Mouse (Mus musculus) liver, embryonic 13.5 days (tissue): ENCODE data around the gene Syt16. TPM values are rescaled to one million over a fixed set of nuclear protein-coding genes. Genes with fewer than 3 reads are reported as not detected.

Experiments
- ATAC-seq: fragments of 200-750 bp; cut with Nextera tagmentation; 2 replicates; pipeline ENCODE4 v1.8.0; 2017; ENCODE audit warnings: low read depth, mild to moderate bottlenecking, moderate number of reproducible peaks, moderate library complexity
- DNase-seq: peaks from one replicate; pipeline ENCODE4 v3.0.0; 2022
- H3K27ac ChIP-seq: fragments of 300-500 bp; sonication (generic); 2 replicates; pipeline ENCODE4 v1.5.1; 2015; ENCODE audit warnings: moderate library complexity, mild to moderate bottlenecking, inconsistent platforms
- H3K27me3 ChIP-seq: fragments of 300-500 bp; sonication (generic); 2 replicates; pipeline ENCODE4 v1.6.1; 2015; ENCODE audit warnings: mild to moderate bottlenecking, inconsistent platforms
- H3K36me3 ChIP-seq: fragments of 300-500 bp; sonication (generic); 2 replicates; pipeline ENCODE4 v1.6.1; 2015; ENCODE audit warnings: mild to moderate bottlenecking, inconsistent platforms
- H3K4me1 ChIP-seq: fragments of 300-500 bp; sonication (generic); replicated peaks from 2 replicates; pipeline ENCODE4 v1.6.1; 2015; ENCODE audit warnings: inconsistent platforms
- H3K4me2 ChIP-seq: fragments of 300-500 bp; sonication (generic); 2 replicates; pipeline ENCODE4 v1.6.1; 2015; ENCODE audit warnings: inconsistent platforms, mild to moderate bottlenecking, moderate library complexity
- H3K4me3 ChIP-seq: fragments of 300-500 bp; sonication (generic); replicated peaks from 2 replicates; pipeline ENCODE4 v1.5.1; 2015; ENCODE audit warnings: mild to moderate bottlenecking, inconsistent platforms
- H3K9ac ChIP-seq: fragments of 300-500 bp; sonication (generic); 2 replicates; pipeline ENCODE4 v1.6.1; 2015; ENCODE audit warnings: mild to moderate bottlenecking, inconsistent platforms
- H3K9me3 ChIP-seq: fragments of 300-500 bp; sonication (generic); replicated peaks from 2 replicates; pipeline ENCODE4 v1.6.1; 2016; ENCODE audit warnings: inconsistent platforms
- WGBS: fragments of 180-500 bp; shearing (Covaris S2); methylation state at CpG from one replicate; pipeline ENCODE4 v1.1.7; 2015; ENCODE audit not compliant: insufficient replicate concordance; 5-methylcytosine and 5-hydroxymethylcytosine counted together
- polyA plus RNA-seq: library from polyadenylated mRNA; unstranded; fragments of >200 nt; fragmentation: Nextera tagmentation; extraction: Ambion mirVana; gene quantifications from 2 replicates; pipeline ENCODE4 v1.2.1, GENCODE M21; 2015

Syt16 gene
- polyA plus RNA-seq, 1 experiment from 2014 or later: 0.09 TPM

DNA sequence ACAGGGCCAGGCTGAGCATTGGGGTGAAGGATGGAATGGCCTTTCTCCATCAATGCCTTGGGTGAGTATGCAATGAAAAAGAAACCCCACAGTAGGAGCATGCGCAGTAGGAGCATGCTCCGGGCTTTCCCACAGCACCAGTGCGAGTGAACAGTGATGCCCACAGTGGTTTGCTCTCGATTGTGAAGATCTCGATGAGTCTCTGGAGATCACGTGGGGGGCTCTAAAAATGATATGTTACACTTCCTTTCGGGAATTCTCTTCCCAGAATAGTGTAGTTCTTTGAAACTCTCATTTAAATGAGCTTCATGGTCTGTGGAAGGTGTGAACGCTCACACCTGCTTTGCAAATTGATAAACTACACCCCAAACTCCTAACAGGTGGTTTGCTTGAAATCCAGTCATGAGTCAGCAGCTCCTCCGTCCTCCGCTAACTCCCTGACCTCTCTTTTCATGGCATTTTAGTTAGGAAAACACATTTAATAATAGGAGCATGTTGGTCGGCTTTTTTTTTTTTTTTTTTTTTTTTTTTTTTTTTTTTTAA, 190.9 kb downstream of the Syt16 start:
- Histone ChIP-seq H3K9me3 (no peaks in the 10 kb centered on the region), H3K9ac (no peak overlapping the region), H3K27ac (no peak overlapping the region), H3K36me3 (no peaks in the 10 kb centered on the region), H3K4me1 (no peaks in the 10 kb centered on the region), H3K27me3 (no peaks in the 10 kb centered on the region), H3K4me3 (no peak overlapping the region), H3K4me2 (no peak overlapping the region)
- DNase-seq: no peak
- WGBS: 63% methylated on average over 11 of the region's 11 CpGs
- no peak for ATAC-seq

DNA sequence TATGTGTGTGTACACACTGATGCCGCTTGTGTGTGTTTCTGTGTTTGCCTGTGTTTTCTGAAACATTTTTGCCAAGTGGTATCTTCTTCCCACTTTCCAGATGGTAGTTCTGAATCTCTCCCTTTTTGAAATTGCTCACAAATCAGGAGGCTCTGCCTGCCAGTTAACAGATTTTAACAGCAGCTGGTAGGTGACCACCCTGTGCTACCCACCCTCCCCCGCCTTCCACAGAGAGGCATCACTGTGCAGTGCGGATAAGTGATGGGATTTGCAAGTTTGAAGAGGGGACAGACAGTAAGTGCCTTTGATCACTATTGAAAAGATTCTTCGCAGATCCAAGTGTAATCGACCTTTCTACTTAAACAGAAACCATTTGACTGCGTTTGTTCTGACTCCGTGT, 191.4 kb downstream of the Syt16 start:
- DNase-seq (no peak), ATAC-seq (no peak)
- no peak overlapping the region for H3K4me2 ChIP-seq
- 58% methylated on average over 7 of the region's 7 CpGs for WGBS
- H3K36me3 ChIP-seq: no peaks in the 10 kb centered on the region
- no peak overlapping the region for H3K27ac ChIP-seq
- no peaks in the 10 kb centered on the region for H3K4me1 ChIP-seq
- H3K9me3 ChIP-seq: no peaks in the 10 kb centered on the region
- no peak overlapping the region for H3K4me3 ChIP-seq
- H3K9ac ChIP-seq: no peak overlapping the region
- no peaks in the 10 kb centered on the region for H3K27me3 ChIP-seq

DNA sequence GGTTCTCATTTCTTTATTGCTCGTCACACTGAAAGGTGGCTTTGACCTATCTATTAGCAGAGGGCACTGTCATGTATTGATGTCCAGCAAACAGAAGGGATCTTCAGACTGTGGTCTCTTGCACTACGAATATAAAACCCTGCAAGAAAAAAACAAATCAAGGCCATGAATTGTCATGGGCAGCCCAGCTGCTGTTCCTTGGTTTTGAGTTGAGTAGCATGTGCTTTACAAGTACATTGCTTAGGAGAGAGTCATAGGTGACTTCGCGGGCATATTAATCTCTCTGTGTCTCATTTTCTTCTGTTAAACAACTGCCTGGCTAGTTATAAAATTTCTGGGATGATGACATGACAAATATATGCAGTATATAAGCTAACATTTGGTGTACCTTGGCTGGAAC, 192.4 kb downstream of the Syt16 start:
- no peaks in the 10 kb centered on the region for H3K36me3 ChIP-seq
- H3K9ac ChIP-seq: no peak overlapping the region
- ATAC-seq (no peak), DNase-seq (no peak)
- no peak overlapping the region for H3K4me2 ChIP-seq
- no peaks in the 10 kb centered on the region for H3K9me3 ChIP-seq
- no peak overlapping the region for H3K27ac ChIP-seq
- H3K4me1 ChIP-seq: no peaks in the 10 kb centered on the region
- 67% methylated on average over 4 of the region's 4 CpGs for WGBS
- H3K4me3 ChIP-seq: no peak overlapping the region
- H3K27me3 ChIP-seq: no peaks in the 10 kb centered on the region

DNA sequence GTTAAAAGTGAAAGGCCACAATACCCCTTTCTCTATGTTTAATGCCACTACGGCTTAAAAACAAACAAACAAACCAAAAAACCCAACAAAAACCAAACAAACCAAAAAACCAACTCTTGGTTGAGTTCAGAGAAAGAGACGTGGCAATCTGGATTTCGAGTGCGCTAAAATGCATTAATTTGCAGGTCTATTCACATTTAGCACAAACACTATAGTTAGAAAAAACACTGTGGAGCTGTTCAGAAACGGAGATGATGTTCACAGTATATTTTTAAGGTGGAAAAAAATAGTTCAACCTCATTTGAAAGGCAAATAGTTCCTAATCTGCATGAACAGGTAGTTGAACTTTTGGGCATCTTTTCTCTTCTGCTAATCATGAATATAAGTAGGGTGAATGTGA, 192.8 kb downstream of the Syt16 start:
- H3K27me3 ChIP-seq: no peaks in the 10 kb centered on the region
- H3K27ac ChIP-seq: no peak overlapping the region
- H3K4me1 ChIP-seq: no peaks in the 10 kb centered on the region
- H3K9ac ChIP-seq: no peak overlapping the region
- H3K4me3 ChIP-seq: no peak overlapping the region
- DNase-seq (no peak), ATAC-seq (no peak)
- no peaks in the 10 kb centered on the region for H3K9me3 ChIP-seq
- H3K4me2 ChIP-seq: no peak overlapping the region
- WGBS: 72% methylated on average over 5 of the region's 5 CpGs
- no peaks in the 10 kb centered on the region for H3K36me3 ChIP-seq

DNA sequence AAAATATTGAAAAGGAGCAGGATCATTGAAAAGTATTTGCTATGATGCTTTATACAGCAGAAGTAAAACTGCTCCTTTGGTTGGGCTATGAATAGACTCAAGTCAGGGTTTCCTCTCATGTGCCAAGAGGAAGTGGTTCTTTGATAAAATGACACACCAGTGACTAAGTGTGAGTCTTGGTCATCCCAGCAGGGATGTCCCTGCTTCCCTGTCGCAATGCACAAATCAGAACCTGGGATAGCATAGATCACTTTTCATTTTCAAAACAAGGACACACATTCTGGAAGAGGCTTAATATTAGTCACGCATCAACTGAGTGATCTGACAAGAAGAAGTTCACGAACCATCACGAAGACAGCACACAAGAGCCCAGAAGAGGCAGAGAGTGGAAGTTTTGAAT, 195.1 kb downstream of the Syt16 start:
- Histone ChIP-seq H3K9ac (no peak overlapping the region), H3K4me2 (no peak overlapping the region), H3K27ac (no peak overlapping the region), H3K27me3 (no peaks in the 10 kb centered on the region), H3K9me3 (no peaks in the 10 kb centered on the region), H3K36me3 (no peaks in the 10 kb centered on the region), H3K4me3 (no peak overlapping the region), H3K4me1 (no peaks in the 10 kb centered on the region)
- DNase-seq: no peak
- 51% methylated on average over 4 of the region's 4 CpGs for WGBS
- ATAC-seq: no peak

DNA sequence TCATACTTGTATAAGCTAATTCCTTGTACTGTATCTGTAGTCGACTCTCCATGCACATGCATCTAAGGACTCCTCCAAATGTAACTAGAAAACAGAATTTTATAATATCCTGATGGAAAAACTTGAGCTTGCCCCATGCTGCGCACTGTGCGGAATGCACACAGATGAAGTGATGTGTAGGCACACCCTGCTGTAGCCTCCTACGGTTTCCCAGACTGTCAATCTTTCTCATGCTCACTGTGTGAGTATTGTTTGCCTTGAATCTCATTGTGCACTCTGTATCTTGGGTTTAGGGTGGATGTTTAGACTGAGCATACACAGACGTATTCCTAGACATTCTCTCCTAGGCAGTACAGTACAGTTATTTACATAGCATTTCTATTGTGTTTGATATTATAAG, 203.9 kb downstream of the Syt16 start:
- Histone ChIP-seq H3K4me2 (no peak overlapping the region), H3K9me3 (no peaks in the 10 kb centered on the region), H3K36me3 (no peaks in the 10 kb centered on the region), H3K4me3 (no peak overlapping the region), H3K27me3 (no peaks in the 10 kb centered on the region), H3K27ac (no peak overlapping the region), H3K9ac (no peak overlapping the region), H3K4me1 (no peaks in the 10 kb centered on the region)
- WGBS: 72% methylated on average over 5 of the region's 5 CpGs
- DNase-seq (no peak), ATAC-seq (no peak)

DNA sequence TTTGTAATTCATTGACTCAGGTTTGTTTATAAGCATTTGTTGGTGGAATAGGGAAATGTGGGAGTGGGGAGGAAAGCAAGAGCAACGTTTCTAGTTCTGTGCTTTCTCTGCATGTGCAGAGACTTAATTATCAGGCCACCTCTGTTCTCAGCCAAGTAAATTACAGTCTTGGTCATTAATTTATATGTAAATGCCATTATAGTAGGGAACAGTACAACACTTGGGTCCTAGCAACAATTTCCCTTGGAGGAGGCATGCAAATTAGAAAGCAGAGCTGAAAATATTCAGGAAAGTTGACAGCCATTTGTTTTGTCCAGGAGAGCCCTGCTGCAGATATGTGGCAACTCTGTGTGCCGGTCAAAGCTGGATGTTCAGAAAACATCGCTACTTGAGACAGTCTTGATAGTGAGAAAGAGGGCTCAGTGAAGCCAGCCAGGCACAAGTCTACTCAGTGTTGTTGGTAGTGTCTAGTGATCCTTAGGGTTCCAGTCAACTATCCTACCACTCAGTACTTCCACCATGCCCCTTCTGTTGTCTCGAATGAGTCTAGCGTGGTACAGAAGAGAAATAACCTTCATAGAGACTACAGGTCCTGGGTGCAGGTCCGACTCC, 205.1 kb downstream of the Syt16 start:
- ATAC-seq (no peak), DNase-seq (no peak)
- no peaks in the 10 kb centered on the region for H3K36me3 ChIP-seq
- WGBS: 73% methylated on average over 6 of the region's 6 CpGs
- no peaks in the 10 kb centered on the region for H3K9me3 ChIP-seq
- H3K9ac ChIP-seq: no peak overlapping the region
- no peaks in the 10 kb centered on the region for H3K27me3 ChIP-seq
- no peak overlapping the region for H3K27ac ChIP-seq
- no peak overlapping the region for H3K4me3 ChIP-seq
- H3K4me1 ChIP-seq: no peaks in the 10 kb centered on the region
- H3K4me2 ChIP-seq: no peak overlapping the region

DNA sequence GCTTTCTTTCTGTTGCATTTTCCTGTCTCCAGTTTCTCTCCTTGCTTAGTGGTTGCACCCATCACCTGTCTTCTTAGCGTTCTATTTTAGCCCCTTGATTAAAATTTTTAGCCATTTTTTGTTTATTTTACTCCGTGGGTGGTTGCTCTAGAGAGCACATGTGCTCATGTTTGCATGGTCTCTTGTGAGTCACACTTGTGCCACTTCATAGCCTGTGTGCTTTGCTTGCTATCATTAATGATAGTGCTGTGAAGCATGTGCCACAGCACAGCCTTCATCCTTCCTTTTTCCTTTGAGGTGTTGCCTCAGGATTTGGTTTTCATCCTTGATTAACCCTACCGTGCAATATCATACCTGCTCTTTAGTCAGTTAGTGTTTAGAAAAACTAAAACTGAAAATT, 214.7 kb downstream of the Syt16 start:
- Histone ChIP-seq H3K4me2 (no peak overlapping the region), H3K9ac (no peak overlapping the region), H3K4me1 (no peaks in the 10 kb centered on the region), H3K27ac (no peak overlapping the region), H3K4me3 (no peak overlapping the region), H3K36me3 (no peaks in the 10 kb centered on the region), H3K9me3 (no peaks in the 10 kb centered on the region), H3K27me3 (no peaks in the 10 kb centered on the region)
- ATAC-seq (no peak), DNase-seq (no peak)
- WGBS: 58% methylated on average over 3 of the region's 3 CpGs

DNA sequence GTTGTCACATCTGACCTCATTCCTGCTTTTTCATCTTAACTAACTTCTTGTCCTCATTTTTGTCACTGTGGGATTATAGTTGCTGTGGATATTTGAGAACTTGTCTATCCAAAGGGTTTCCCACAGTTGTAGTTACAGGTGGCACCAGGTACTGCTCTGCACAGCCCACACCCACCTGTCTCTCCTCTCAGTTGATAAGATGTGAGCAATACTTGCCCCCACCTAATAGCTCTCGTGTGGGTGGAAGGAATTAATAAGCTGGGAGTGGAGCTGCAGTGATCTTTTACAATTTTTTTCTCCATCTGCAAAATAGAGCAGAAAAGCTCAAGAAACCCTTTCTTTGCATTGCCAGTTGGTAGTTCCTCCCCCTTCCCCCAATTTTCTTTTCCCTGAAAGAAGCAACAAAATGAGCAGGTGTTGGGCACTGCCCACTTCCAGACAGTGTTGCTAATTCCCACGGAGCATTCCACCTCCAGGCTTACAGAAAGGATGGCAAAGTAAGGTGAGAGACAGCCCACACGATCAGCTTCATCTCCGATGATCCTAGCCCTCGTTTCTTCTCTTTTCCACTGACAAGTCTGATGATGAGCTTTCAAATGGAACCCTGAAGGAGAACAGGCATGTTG, 218.8 kb downstream of the Syt16 start:
- WGBS: 53% methylated on average over 5 of the region's 5 CpGs
- H3K4me2 ChIP-seq: no peak overlapping the region
- no peak overlapping the region for H3K9ac ChIP-seq
- no peaks in the 10 kb centered on the region for H3K9me3 ChIP-seq
- H3K27ac ChIP-seq: no peak overlapping the region
- DNase-seq (no peak), ATAC-seq (no peak)
- H3K4me3 ChIP-seq: no peak overlapping the region
- no peaks in the 10 kb centered on the region for H3K4me1 ChIP-seq
- H3K27me3 ChIP-seq: no peaks in the 10 kb centered on the region
- no peaks in the 10 kb centered on the region for H3K36me3 ChIP-seq

DNA sequence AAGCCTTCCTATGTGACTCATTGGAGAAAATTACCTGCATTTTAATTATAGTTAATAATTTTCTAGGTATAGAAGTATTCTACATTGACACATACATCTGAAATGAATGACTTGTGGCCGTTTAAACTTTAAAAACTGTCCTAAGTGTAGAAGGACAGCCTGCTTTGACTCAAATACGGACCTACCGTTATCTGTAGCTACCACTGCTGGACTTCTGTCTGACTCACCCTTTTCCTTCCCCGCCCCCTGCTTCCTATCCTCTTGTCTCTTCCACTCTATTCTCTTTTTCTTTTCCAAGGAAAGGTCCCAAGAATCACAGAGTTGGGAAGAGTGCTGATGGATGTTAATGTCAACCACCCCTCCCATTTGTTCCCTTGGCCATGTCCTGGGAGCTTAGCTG, 222.4 kb downstream of the Syt16 start:
- no peak for ATAC-seq
- no peak overlapping the region for H3K27ac ChIP-seq
- no peaks in the 10 kb centered on the region for H3K36me3 ChIP-seq
- no peaks in the 10 kb centered on the region for H3K9me3 ChIP-seq
- 38% methylated on average over 4 of the region's 4 CpGs for WGBS
- H3K4me2 ChIP-seq: no peak overlapping the region
- no peaks in the 10 kb centered on the region for H3K4me1 ChIP-seq
- no peaks in the 10 kb centered on the region for H3K27me3 ChIP-seq
- H3K9ac ChIP-seq: no peak overlapping the region
- no peak for DNase-seq
- no peak overlapping the region for H3K4me3 ChIP-seq

DNA sequence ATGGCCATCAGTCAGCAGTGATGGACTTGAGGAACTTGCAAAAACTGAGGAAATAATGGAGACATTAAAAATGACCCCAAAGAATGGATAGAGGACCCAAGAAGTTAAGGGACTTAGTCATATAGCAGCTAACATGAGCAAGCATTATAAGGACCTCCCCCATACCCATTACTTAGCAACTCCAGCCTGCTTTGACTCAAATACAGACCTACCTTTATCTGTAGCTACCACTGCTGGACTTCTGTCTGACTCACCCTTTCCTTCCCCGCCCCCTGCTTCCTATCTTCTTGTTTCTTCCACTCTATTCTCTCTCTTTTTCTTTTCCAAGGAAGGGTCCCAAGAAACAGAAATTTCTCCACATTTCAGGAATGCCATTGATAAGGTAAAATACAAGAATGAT, 223.2 kb downstream of the Syt16 start:
- Histone ChIP-seq H3K4me3 (no peak overlapping the region), H3K27me3 (no peaks in the 10 kb centered on the region), H3K9ac (no peak overlapping the region), H3K4me1 (no peaks in the 10 kb centered on the region), H3K27ac (no peak overlapping the region), H3K9me3 (no peaks in the 10 kb centered on the region), H3K36me3 (no peaks in the 10 kb centered on the region), H3K4me2 (no peak overlapping the region)
- 44% methylated on average over 1 of the region's 1 CpGs for WGBS
- ATAC-seq (no peak), DNase-seq (no peak)

DNA sequence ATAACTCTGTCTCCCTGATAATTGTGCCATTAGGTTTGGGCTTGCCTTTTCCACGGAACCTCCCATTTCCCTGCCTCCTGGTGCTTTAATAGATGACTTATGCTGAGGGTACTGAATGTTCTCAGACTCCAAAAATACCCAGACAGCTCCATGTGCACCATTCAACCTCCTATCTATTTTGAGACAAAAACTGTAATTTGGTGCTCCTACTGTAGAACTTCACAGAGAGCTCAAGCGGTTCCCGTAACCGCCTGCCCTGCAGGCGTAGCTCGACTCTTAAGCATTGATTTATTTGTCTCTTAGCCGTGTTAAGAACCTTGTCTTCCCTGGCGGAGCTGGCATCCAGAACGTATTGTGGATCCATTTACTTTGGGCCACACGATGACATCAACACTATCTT, 233.3 kb downstream of the Syt16 start:
- ATAC-seq: no peak
- H3K9me3 ChIP-seq: no peaks in the 10 kb centered on the region
- 73% methylated on average over 10 of the region's 10 CpGs for WGBS
- H3K27ac ChIP-seq: no peak overlapping the region
- H3K4me1 ChIP-seq: no peaks in the 10 kb centered on the region
- no peak overlapping the region for H3K9ac ChIP-seq
- no peak overlapping the region for H3K4me2 ChIP-seq
- H3K36me3 ChIP-seq: no peaks in the 10 kb centered on the region
- no peak overlapping the region for H3K4me3 ChIP-seq
- no peaks in the 10 kb centered on the region for H3K27me3 ChIP-seq
- DNase-seq: no peak
